Mouse (Mus musculus): ENCODE measurements around the gene Arl16. TPM values are rescaled to one million over a fixed set of nuclear protein-coding genes. Genes with fewer than 3 reads are reported as not detected.

Gene Arl16
- polyA plus RNA-seq, 1 experiment, result 21.1 TPM

GRCm38 (mm10) chr11:120437152-120437856, 30.1 kb downstream of the Arl16 start, which contains the start of gene Nploc4:
Gene Nploc4 (minus strand): TSS chr11:120437708.
- Histone ChIP-seq H3K36me3 (ENCODE audit: control insufficient read depth, insufficient read depth, low read length) (no peaks in the 10 kb centered on the region), H3K27ac (ENCODE audit: insufficient read depth, low read depth, low read length) (peak within 1 kb of the TSS; percentile 85), H3K27me3 (replicated peaks; ENCODE audit: control insufficient read depth, insufficient read depth, low read length) (no peaks in the 10 kb centered on the region), H3K4me1 (ENCODE audit: control insufficient read depth, insufficient read depth, low read length) (peaks cover 5% of the 10 kb centered on the region; the same call in 1 of the 2 replicates), H3K4me3 (ENCODE audit: insufficient read depth, low read depth, low read length) (peak within 1 kb of the TSS; percentile 97)
- TF ChIP-seq POLR2A (IDR thresholded peaks at IDR 0.05; ENCODE audit: low read depth, low read length) (peak; percentile 35), CTCF (conservative IDR thresholded peaks at IDR 0.05; ENCODE audit: insufficient read depth, insufficient read length, low read depth, low read length) (no peak)
- WGBS, result 3% methylated on average over 68 of the region's 77 CpGs
- peak; percentile 88 for DNase-seq

DNA sequence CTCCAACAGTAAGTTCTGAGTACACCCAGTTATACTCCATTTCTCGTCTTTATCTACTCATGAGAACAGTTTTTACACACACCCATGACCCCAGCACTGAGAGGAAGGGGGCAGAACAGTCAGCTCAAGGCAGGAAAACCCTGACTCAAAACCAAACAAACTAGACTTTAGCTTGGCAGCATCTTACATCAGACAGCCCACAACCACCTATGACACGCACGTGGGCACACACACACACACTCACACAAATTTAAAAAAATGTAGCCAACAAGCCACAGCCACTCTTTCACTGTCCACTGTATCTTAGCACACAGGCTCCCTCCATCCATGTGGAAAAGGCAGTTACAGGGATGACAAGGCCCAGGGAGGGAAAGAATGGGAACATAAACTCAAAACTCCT, 40.7 kb downstream of the Arl16 start:
- H3K4me3 ChIP-seq (ENCODE audit: insufficient read depth, low read depth, low read length), result no peak overlapping the region
- no peak for DNase-seq
- no peaks in the 10 kb centered on the region; the same call in 1 of the 2 replicates for H3K4me1 ChIP-seq (ENCODE audit: control insufficient read depth, insufficient read depth, low read length)
- no peak overlapping the region for H3K27ac ChIP-seq (ENCODE audit: insufficient read depth, low read depth, low read length)
- WGBS, result 82% methylated on average over 3 of the region's 3 CpGs
- no peak for TF ChIP-seq POLR2A (IDR thresholded peaks at IDR 0.05; ENCODE audit: low read depth, low read length)
- TF ChIP-seq CTCF (conservative IDR thresholded peaks at IDR 0.05; ENCODE audit: insufficient read depth, insufficient read length, low read depth, low read length), result no peak
- no peaks in the 10 kb centered on the region for H3K27me3 ChIP-seq (replicated peaks; ENCODE audit: control insufficient read depth, insufficient read depth, low read length)
- H3K36me3 ChIP-seq (ENCODE audit: control insufficient read depth, insufficient read depth, low read length), result peaks cover 11% of the 10 kb centered on the region

GRCm38 (mm10) chr11:120423569-120424295, 43.7 kb downstream of the Arl16 start:
- Histone ChIP-seq H3K36me3 (ENCODE audit: control insufficient read depth, insufficient read depth, low read length) (peaks cover 12% of the 10 kb centered on the region), H3K4me1 (ENCODE audit: control insufficient read depth, insufficient read depth, low read length) (no peaks in the 10 kb centered on the region; the same call in 1 of the 2 replicates), H3K4me3 (ENCODE audit: insufficient read depth, low read depth, low read length) (no peak overlapping the region), H3K27ac (ENCODE audit: insufficient read depth, low read depth, low read length) (no peak overlapping the region), H3K27me3 (replicated peaks; ENCODE audit: control insufficient read depth, insufficient read depth, low read length) (no peaks in the 10 kb centered on the region)
- DNase-seq, result peak; percentile 68
- TF ChIP-seq CTCF (conservative IDR thresholded peaks at IDR 0.05; ENCODE audit: insufficient read depth, insufficient read length, low read depth, low read length), result peak; percentile 73
- TF ChIP-seq POLR2A (IDR thresholded peaks at IDR 0.05; ENCODE audit: low read depth, low read length), result no peak
- WGBS, result 51% methylated on average over 9 of the region's 9 CpGs

GRCm38 (mm10) chr11:120422651-120423568, 44.5 kb downstream of the Arl16 start:
- H3K27ac ChIP-seq (ENCODE audit: insufficient read depth, low read depth, low read length), result 0 out of 2 replicates have a peak overlapping the region, but pooled peaks have one; percentile 3
- TF ChIP-seq CTCF (conservative IDR thresholded peaks at IDR 0.05; ENCODE audit: insufficient read depth, insufficient read length, low read depth, low read length), result no peak
- no peak for TF ChIP-seq POLR2A (IDR thresholded peaks at IDR 0.05; ENCODE audit: low read depth, low read length)
- no peak for DNase-seq
- H3K36me3 ChIP-seq (ENCODE audit: control insufficient read depth, insufficient read depth, low read length), result peaks cover 9% of the 10 kb centered on the region
- no peak overlapping the region for H3K4me3 ChIP-seq (ENCODE audit: insufficient read depth, low read depth, low read length)
- no peaks in the 10 kb centered on the region for H3K27me3 ChIP-seq (replicated peaks; ENCODE audit: control insufficient read depth, insufficient read depth, low read length)
- 43% methylated on average over 13 of the region's 13 CpGs for WGBS
- H3K4me1 ChIP-seq (ENCODE audit: control insufficient read depth, insufficient read depth, low read length), result no peaks in the 10 kb centered on the region; the same call in 1 of the 2 replicates

DNA sequence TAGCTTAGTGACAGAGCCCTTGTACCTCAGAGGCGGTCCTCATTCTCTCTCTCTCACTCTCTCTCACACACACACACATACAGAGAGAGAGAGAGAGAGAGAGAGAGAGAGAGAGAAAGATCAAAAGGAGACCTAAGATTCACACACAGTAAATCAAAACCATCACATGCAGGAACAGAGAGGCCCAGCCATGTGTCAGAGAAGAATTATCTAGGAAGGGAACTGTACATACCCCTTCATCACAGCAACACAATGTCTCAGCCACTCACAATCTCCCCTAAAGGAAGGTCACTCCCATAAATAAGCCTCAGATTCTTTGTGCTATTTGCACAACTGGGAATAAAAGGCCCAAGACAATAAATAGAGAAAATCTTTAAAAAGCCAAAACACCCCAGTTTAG, 48.8 kb downstream of the Arl16 start:
- no peak for TF ChIP-seq POLR2A (IDR thresholded peaks at IDR 0.05; ENCODE audit: low read depth, low read length)
- TF ChIP-seq CTCF (conservative IDR thresholded peaks at IDR 0.05; ENCODE audit: insufficient read depth, insufficient read length, low read depth, low read length), result no peak
- 92% methylated on average over 1 of the region's 1 CpGs for WGBS
- no peak for DNase-seq
- H3K27ac ChIP-seq (ENCODE audit: insufficient read depth, low read depth, low read length), result no peak overlapping the region
- H3K36me3 ChIP-seq (ENCODE audit: control insufficient read depth, insufficient read depth, low read length), result peaks cover 3% of the 10 kb centered on the region; the same call in 1 of the 2 replicates
- no peaks in the 10 kb centered on the region for H3K4me1 ChIP-seq (ENCODE audit: control insufficient read depth, insufficient read depth, low read length)
- no peaks in the 10 kb centered on the region for H3K27me3 ChIP-seq (replicated peaks; ENCODE audit: control insufficient read depth, insufficient read depth, low read length)
- no peak overlapping the region for H3K4me3 ChIP-seq (ENCODE audit: insufficient read depth, low read depth, low read length)

- Histone ChIP-seq H3K27ac (ENCODE audit: insufficient read depth, low read depth, low read length) (no peak overlapping the region), H3K27me3 (replicated peaks; ENCODE audit: control insufficient read depth, insufficient read depth, low read length) (no peaks in the 10 kb centered on the region), H3K36me3 (ENCODE audit: control insufficient read depth, insufficient read depth, low read length) (peaks cover 3% of the 10 kb centered on the region; the same call in 1 of the 2 replicates), H3K4me3 (ENCODE audit: insufficient read depth, low read depth, low read length) (no peak overlapping the region), H3K4me1 (ENCODE audit: control insufficient read depth, insufficient read depth, low read length) (no peaks in the 10 kb centered on the region)
- TF ChIP-seq POLR2A (IDR thresholded peaks at IDR 0.05; ENCODE audit: low read depth, low read length) (no peak), CTCF (conservative IDR thresholded peaks at IDR 0.05; ENCODE audit: insufficient read depth, insufficient read length, low read depth, low read length) (no peak)
- WGBS, result 89% methylated on average over 7 of the region's 7 CpGs
- DNase-seq, result no peak
Observed at GRCm38 (mm10) chr11:120417852-120418251, 49.6 kb downstream of the Arl16 start.

Other genes with a start within 250 kb of the Arl16 start
- gene Bahcc1, start 234.7 kb downstream of the Arl16 start, polyA plus RNA-seq (2012; rRNA removed), result 8.0 and 9.2 TPM in 2 replicates
- gene Actg1, start 119.1 kb downstream of the Arl16 start, polyA plus RNA-seq (2012; rRNA removed), result 828 and 981 TPM in 2 replicates
- 0.16 and 0.19 TPM in 2 replicates for gene Fscn2, start 106.1 kb downstream of the Arl16 start, polyA plus RNA-seq (2012; rRNA removed)
- 30.3 and 45.1 TPM in 2 replicates for gene Faap100, start 88.8 kb downstream of the Arl16 start, polyA plus RNA-seq (2012; rRNA removed)
- 39.5 and 45.4 TPM in 2 replicates for gene Nploc4, start 29.9 kb downstream of the Arl16 start, polyA plus RNA-seq (2012; rRNA removed)
- 0.05 and 0.48 TPM in 2 replicates for gene Tspan10, start 25.0 kb downstream of the Arl16 start, polyA plus RNA-seq (2012; rRNA removed)
- 1.8 TPM in 2 replicates for gene Pde6g, start 14.1 kb downstream of the Arl16 start, polyA plus RNA-seq (2012; rRNA removed)
- 48.6 and 49.3 TPM in 2 replicates for gene Oxld1, start 9.5 kb downstream of the Arl16 start, polyA plus RNA-seq (2012; rRNA removed)
- gene Ccdc137, start 9.5 kb downstream of the Arl16 start, polyA plus RNA-seq (2012; rRNA removed), result 14.8 and 15.1 TPM in 2 replicates
- gene Mrpl12, start 17.0 kb upstream of the Arl16 start, polyA plus RNA-seq (2012; rRNA removed), result 282 and 300 TPM in 2 replicates
- gene Slc25a10, start 24.2 kb upstream of the Arl16 start, polyA plus RNA-seq (2012; rRNA removed), result 751 and 939 TPM in 2 replicates
- 52.8 and 77.3 TPM in 2 replicates for gene Gcgr, start 63.1 kb upstream of the Arl16 start, polyA plus RNA-seq (2012; rRNA removed)
- gene Mcrip1, start 82.1 kb upstream of the Arl16 start, polyA plus RNA-seq (2012; rRNA removed), result 129 and 131 TPM in 2 replicates
- 9.5 TPM in 1 of 2 replicates, not detected in the other for gene Ppp1r27, start 83.5 kb upstream of the Arl16 start, polyA plus RNA-seq (2012; rRNA removed)
- 323 and 342 TPM in 2 replicates for gene P4hb, start 105.6 kb upstream of the Arl16 start, polyA plus RNA-seq (2012; rRNA removed)
- gene Arhgdia, start 114.0 kb upstream of the Arl16 start, polyA plus RNA-seq (2012; rRNA removed), result 543 and 613 TPM in 2 replicates
- gene Alyref, start 130.8 kb upstream of the Arl16 start, polyA plus RNA-seq (2012; rRNA removed), result 18.8 and 29.0 TPM in 2 replicates
- gene Anapc11, start 130.8 kb upstream of the Arl16 start, polyA plus RNA-seq (2012; rRNA removed), result 137 and 143 TPM in 2 replicates
- gene Npb, start 140.9 kb upstream of the Arl16 start, polyA plus RNA-seq (2012; rRNA removed), result 7.7 and 12.9 TPM in 2 replicates
- gene Pcyt2, start 150.3 kb upstream of the Arl16 start, polyA plus RNA-seq (2012; rRNA removed), result 432 and 566 TPM in 2 replicates
- gene Sirt7, start 157.6 kb upstream of the Arl16 start, polyA plus RNA-seq (2012; rRNA removed), result 72.2 and 76.8 TPM in 2 replicates
- gene Mafg, start 166.0 kb upstream of the Arl16 start, polyA plus RNA-seq (2012; rRNA removed), result 62.2 and 66.1 TPM in 2 replicates
- 1.0 and 1.5 TPM in 2 replicates for gene Pycr1, start 176.2 kb upstream of the Arl16 start, polyA plus RNA-seq (2012; rRNA removed)
- gene Myadml2, start 180.6 kb upstream of the Arl16 start, polyA plus RNA-seq (2012; rRNA removed), result 0.27 and 1.0 TPM in 2 replicates
- 25.5 and 26.1 TPM in 2 replicates for gene Notum, start 193.6 kb upstream of the Arl16 start, polyA plus RNA-seq (2012; rRNA removed)
- 105 and 106 TPM in 2 replicates for gene Aspscr1, start 205.4 kb upstream of the Arl16 start, polyA plus RNA-seq (2012; rRNA removed)
- 157 and 166 TPM in 2 replicates for gene Cenpx, start 246.1 kb upstream of the Arl16 start, polyA plus RNA-seq (2012; rRNA removed)
- 17.5 and 19.5 TPM in 2 replicates for gene Lrrc45, start 246.3 kb upstream of the Arl16 start, polyA plus RNA-seq (2012; rRNA removed)